Mouse (Mus musculus): Measurements from ENCODE around the gene Gm11983.
"Not testable (repeated sequence)": the region's sequence is repeated elsewhere in the genome, so short reads cannot be mapped to it uniquely, and the experiment has no call there.

Gene Gm11983

GRCm38 (mm10) chr11:6837554-6837953 is at the start of gene Gm11983:
Gene Gm11983, minus strand, starts transcription at chr11:6837654.
- no peak for DNase-seq (ENCODE audit: low spot score)

DNA sequence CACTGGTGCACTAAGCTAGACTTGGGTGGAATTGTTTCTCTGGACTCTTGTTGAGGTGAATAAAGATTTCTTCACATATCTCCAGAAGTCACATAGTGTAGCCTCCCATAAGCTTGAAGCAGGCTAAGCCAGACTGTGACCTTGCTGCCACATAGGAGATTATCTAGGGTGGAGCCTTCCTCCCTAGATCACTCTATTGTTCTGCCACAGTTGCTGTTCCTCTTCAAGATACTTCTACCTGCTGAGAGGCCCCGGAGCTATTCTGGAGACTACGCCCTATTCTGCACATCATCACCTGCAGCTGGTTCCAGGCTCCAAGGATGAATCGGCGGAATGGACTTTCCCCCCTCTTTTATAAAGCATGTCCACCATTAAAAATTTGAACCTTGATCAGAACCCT is 45.6 kb upstream of the Gm11983 start:
- not testable (repeated sequence) for DNase-seq (ENCODE audit: low spot score)

DNA sequence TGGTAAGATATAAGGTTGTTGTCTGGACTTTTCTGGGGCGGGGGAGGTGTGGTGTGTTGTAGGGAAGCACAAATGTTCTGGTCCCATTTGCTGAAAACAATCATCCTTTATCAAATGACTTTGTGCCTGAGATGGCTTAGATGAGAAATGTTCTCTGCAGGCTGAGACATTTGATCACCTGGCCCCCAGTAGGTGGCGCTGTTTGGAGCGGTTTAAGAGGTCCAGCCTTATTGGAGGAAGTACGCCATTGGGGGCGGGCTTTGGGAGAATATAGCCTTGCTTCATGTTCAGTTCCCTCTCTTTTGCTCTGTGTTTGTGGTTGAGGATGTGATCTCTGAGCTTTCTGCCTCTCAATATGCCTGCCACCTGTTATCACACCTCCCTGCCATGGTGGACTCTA is 44.2 kb upstream of the Gm11983 start:
- no peak for DNase-seq (ENCODE audit: low spot score)

- no peak for DNase-seq (ENCODE audit: low spot score)
Observed at GRCm38 (mm10) chr11:6877740-6878139, 40.3 kb upstream of the Gm11983 start.

DNA sequence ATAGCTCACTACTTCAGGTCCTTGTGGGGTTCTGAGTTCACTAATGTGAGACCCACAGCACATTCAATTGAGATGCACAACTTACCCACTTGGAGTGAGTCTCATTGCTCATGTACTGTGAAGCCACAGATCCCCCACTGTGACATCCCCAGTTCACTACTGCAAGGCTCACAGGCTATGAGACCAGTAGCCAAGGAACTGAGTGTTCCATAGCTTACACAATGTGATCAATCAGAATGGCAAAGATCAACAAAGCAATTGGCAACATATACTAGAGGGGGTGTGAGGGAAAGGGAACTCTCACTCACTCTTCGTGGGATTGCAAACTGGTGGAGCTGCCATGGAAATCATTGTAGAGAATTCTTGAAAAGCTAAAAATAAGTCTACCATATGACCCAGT is 33.5 kb upstream of the Gm11983 start:
- DNase-seq (ENCODE audit: low spot score), result no peak

DNA sequence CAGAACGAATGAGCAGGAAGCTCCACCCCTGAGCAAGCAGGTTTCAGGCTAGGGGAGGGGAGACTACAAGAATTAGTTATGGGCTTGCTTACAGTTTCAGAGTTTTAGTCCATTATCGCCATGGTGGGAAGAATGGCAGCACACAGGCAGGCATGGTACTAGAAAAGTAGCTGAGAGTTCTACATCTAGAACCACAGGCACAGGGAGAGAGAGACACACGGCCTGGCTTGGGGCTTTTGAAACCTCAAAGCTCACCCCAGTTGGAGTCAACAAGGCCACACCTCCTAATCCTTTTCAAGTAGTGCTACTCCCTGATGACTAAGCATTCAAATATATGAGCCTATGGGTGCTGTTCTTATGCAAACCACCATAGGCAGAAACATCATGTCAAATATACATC is 28.1 kb upstream of the Gm11983 start:
- no peak for DNase-seq (ENCODE audit: low spot score)

DNA sequence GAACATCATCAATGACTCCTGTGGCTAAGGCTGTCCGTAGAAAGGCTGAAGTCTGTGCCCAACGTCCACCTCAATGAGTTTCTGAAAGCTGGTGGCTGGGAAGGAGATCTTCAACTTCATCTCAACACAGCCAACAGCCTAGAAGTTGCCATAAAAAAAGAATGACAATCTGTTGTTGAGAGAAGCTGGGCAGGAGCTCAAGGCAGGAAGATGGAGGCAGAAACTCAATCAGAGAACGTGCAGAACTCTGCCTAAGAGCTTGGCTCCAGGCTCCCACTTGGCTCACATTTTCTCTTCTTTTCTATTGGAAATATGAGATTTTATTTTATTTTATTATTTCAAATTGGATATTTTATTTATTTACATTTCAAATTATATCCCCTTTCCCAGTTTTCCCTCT is 24.7 kb upstream of the Gm11983 start:
- no peak for DNase-seq (ENCODE audit: low spot score)

GRCm38 (mm10) chr11:6859898-6860858 is 22.7 kb upstream of the Gm11983 start:
- DNase-seq (ENCODE audit: low spot score), result no peak

- no peak for DNase-seq (ENCODE audit: low spot score)
Observed at GRCm38 (mm10) chr11:6859096-6859495, 21.6 kb upstream of the Gm11983 start.

GRCm38 (mm10) chr11:6855942-6856341 is 18.5 kb upstream of the Gm11983 start:
- DNase-seq (ENCODE audit: low spot score), result no peak

DNA sequence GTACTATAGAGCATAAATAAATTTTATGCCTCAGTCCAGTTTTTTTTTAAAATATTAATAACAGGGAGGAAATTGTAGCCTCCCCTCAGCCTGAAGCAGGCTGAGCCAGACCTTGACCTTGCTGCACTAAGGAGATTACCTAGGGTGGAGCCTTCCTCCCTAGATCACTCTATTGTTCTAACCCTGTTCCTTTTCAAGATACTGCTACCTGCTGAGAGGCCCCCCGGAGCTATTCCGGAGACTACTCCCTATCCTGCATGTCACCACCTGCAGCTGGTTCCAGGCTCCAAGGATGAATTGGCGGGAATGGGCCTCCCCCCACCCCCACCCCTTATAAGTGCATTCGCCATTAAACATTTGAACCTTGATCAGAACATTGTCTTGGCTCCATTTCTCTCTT is 15.9 kb upstream of the Gm11983 start:
- not testable (repeated sequence) for DNase-seq (ENCODE audit: low spot score)

GRCm38 (mm10) chr11:6843831-6844230 is 6.4 kb upstream of the Gm11983 start:
- DNase-seq (ENCODE audit: low spot score), result no peak

DNA sequence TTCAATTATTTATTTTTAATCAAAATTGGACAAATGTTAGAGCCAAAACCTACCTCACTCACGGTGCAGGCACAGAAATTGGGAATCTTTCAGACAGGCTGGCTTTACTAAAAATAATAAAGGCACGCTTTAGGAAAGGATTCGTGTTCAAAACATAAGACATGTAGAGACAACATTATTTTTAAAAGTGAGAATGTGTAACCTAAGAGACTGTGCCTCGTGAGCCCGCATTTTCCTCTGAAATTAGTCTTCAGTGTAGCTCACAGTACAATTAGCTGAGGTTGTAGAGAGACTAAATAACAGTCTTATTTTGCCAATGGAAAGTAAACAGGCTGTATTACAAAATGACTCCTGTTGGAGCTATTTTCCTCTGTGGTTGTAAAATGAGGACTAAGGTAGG is 4.7 kb upstream of the Gm11983 start:
- DNase-seq (ENCODE audit: low spot score), result no peak

DNA sequence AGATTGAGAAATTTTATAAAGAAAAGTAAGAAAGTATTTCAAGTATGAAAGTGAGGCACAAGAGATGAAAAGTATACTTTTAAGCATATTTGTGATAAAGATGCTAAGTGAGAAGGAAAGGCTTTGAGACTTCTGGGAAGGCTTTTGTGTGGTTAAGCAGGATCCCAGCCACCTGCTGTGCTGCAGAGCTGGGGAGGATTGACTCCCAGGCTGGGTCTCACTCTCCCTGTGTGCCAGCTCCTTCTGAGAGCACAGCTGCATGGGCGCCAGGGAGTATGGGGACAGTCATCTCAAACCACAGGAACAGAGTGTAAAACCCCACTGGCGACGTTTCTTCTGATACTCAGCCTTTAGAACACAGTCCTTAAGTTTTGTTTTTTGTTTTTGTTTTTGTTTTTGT is 3.3 kb upstream of the Gm11983 start:
- no peak for DNase-seq (ENCODE audit: low spot score)

GRCm38 (mm10) chr11:6834636-6835035 is 2.8 kb downstream of the Gm11983 start:
- DNase-seq (ENCODE audit: low spot score), result no peak

GRCm38 (mm10) chr11:6833731-6834130 is 3.7 kb downstream of the Gm11983 start:
- no peak for DNase-seq (ENCODE audit: low spot score)

GRCm38 (mm10) chr11:6831931-6832330 is 5.5 kb downstream of the Gm11983 start:
- no peak for DNase-seq (ENCODE audit: low spot score)

DNA sequence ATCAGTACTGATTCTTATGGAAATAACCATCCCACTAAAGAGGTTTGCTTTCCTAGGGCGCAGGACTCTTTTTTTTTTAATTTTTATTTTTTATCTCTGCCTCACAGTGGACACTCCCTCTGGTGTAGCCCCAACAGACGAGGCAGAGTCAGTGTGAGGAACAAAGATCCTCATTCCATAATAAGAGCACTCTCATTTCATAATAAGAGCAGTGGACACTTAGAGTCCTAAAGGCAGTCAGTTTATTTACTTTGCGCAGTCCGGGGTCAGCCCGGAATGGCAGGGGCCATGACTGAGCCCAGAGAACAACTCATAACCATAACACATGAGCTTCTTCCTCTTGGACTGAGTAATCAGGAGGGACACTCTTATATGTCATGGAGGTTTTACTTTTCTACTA is 9.3 kb downstream of the Gm11983 start:
- DNase-seq (ENCODE audit: low spot score), result no peak

DNA sequence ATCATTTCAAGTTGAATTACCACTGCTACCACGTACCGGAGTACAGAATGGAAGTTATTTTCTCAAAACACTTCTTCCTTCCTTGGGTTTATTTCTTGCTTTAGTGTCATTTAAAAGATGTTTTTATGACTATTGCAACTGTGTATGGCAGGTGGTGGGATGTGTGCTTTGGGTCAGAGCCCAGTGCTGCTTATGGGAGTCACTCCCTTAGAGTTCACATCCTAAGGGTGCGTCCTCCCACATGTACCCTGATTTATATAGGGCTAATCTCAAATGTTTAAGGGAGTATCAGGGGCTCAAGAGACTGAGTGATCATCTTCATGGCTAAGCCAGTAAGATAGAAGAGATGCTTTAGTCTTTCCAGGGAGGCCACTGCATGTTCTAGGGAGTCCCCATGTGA is 11.3 kb downstream of the Gm11983 start:
- no peak for DNase-seq (ENCODE audit: low spot score)

DNA sequence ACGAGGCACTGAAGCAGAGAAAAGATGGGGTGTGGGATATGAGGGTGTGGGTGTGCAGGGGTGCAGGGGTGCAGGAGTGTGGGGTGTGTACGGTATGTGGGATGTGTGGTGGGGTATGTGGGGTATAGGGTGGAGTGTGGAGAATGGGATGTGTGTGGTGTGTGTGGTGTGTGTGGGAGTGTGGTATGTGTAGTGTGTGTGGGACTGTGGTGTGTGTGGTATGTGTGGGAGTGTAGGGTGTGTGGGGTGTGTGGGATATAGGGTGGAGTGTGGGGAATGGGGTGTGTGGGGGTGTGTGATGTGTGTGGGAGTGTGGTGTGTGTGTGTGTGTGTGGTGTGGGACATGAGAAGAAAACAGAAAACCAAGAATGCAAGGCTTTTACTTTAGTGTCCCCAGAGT is 14.3 kb downstream of the Gm11983 start:
- no peak for DNase-seq (ENCODE audit: low spot score)

GRCm38 (mm10) chr11:6814486-6814885 is 23.0 kb downstream of the Gm11983 start:
- no peak for DNase-seq (ENCODE audit: low spot score)

DNA sequence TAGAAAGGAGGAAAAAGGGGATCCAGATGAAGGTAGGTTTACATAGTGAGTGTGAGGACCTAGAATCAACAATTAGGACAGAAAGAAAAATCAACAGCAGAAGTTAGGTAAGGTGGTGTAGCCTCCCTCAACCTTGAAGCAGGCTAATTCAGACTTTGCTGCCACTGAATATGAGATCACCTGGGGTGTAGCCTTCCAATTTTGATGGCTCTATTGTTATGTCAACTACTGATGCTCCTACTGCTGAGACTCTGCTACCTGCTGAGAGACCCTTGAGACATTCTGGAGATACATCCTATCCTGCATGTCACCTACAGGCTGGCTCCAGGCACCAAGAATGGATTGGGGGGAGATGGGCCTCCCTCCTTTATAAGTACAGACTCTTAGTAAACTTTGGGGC is 34.6 kb downstream of the Gm11983 start:
- DNase-seq (ENCODE audit: low spot score), result not testable (repeated sequence)

- DNase-seq (ENCODE audit: low spot score), result no peak
Observed at GRCm38 (mm10) chr11:6790690-6791089, 46.8 kb downstream of the Gm11983 start.
